Mouse (Mus musculus) limb, embryonic 11.5 days (tissue): ENCODE measurements around the gene Styx. TPM values are rescaled to one million over a fixed set of nuclear protein-coding genes. Genes with fewer than 3 reads are reported as not detected.

Experiments
- microRNA-seq: library from miRNA; unstranded; fragments of <30 nt; microRNA quantifications from one replicate; pipeline ENCODE4, GENCODE M21; 2016
- polyA plus RNA-seq: library from polyadenylated mRNA; unstranded; fragments of >200 nt; fragmentation: Nextera tagmentation; extraction: Ambion mirVana; gene quantifications from 2 replicates; pipeline ENCODE4 v1.2.1, GENCODE M21; 2014

Gene Styx
- polyA plus RNA-seq, 1 experiment from 2014 or later = 45.3 TPM

Small RNAs within 50 kb of the gene (microRNA-seq; reads per million reads assigned to microRNA genes)
- gene Gm25353 = not detected

Other genes starting within 250 kb of the Styx start
- gene Gpr137c, start 131.4 kb upstream of the Styx start, polyA plus RNA-seq = 3.7 and 4.4 TPM in 2 replicates
- gene Txndc16, start 130.8 kb upstream of the Styx start, polyA plus RNA-seq = 14.1 and 16.0 TPM in 2 replicates
- 29.3 and 32.9 TPM in 2 replicates for gene Ero1l, start 32.3 kb upstream of the Styx start, polyA plus RNA-seq
- 237 and 242 TPM in 2 replicates for gene Psmc6, start 21.3 kb upstream of the Styx start, polyA plus RNA-seq
- 54.7 and 58.3 TPM in 2 replicates for gene Gnpnat1, start 53.8 kb downstream of the Styx start, polyA plus RNA-seq
- gene Fermt2, start 179.0 kb downstream of the Styx start, polyA plus RNA-seq = 121 and 123 TPM in 2 replicates